Mouse (Mus musculus) limb, embryonic 13.5 days (tissue): ENCODE data around the gene Trp53tg5. TPM values are rescaled to one million over a fixed set of nuclear protein-coding genes. Genes with fewer than 3 reads are reported as not detected.

Experiments used
- ATAC-seq: fragments of 200-750 bp; cut with Nextera tagmentation; 2 replicates; pipeline ENCODE4 v1.8.0; 2017; ENCODE audit warnings: low read depth, moderate number of reproducible peaks, moderate TSS enrichment; ENCODE audit not compliant: low FRiP score
- H3K27ac ChIP-seq: fragments of 300-500 bp; sonication (generic); 2 replicates; pipeline ENCODE4 v1.5.1; 2015; ENCODE audit warnings: inconsistent platforms, mild to moderate bottlenecking, moderate library complexity
- H3K27me3 ChIP-seq: fragments of 300-500 bp; sonication (generic); 2 replicates; pipeline ENCODE4 v1.6.1; 2015; ENCODE audit warnings: mild to moderate bottlenecking, inconsistent platforms
- H3K36me3 ChIP-seq: fragments of 300-500 bp; sonication (generic); 2 replicates; pipeline ENCODE4 v1.6.1; 2015; ENCODE audit warnings: inconsistent platforms, mild to moderate bottlenecking, moderate library complexity
- H3K4me1 ChIP-seq: fragments of 300-500 bp; sonication (generic); 2 replicates; pipeline ENCODE4 v1.6.1; 2015; ENCODE audit warnings: inconsistent platforms
- H3K4me2 ChIP-seq: fragments of 300-500 bp; sonication (generic); replicated peaks from 2 replicates; pipeline ENCODE4 v1.6.1; 2015; ENCODE audit warnings: inconsistent platforms, mild to moderate bottlenecking, moderate library complexity
- H3K4me3 ChIP-seq: fragments of 300-500 bp; sonication (generic); 2 replicates; pipeline ENCODE4 v1.5.1; 2015; ENCODE audit warnings: moderate library complexity, mild to moderate bottlenecking, inconsistent platforms
- H3K9ac ChIP-seq: fragments of 300-500 bp; sonication (generic); 2 replicates; pipeline ENCODE4 v1.6.1; 2015; ENCODE audit warnings: mild to moderate bottlenecking, inconsistent platforms
- H3K9me3 ChIP-seq: fragments of 300-500 bp; sonication (generic); 2 replicates; pipeline ENCODE4 v1.6.1; 2016; ENCODE audit warnings: inconsistent platforms
- WGBS: fragments of 180-500 bp; shearing (Covaris S2); methylation state at CpG from one replicate; pipeline ENCODE4 v1.1.7; 2015; 5-methylcytosine and 5-hydroxymethylcytosine counted together
- polyA plus RNA-seq: library from polyadenylated mRNA; unstranded; fragments of >200 nt; fragmentation: Nextera tagmentation; extraction: Ambion mirVana; gene quantifications from 2 replicates; pipeline ENCODE4 v1.2.1, GENCODE M21; 2015

The Trp53tg5 gene
- polyA plus RNA-seq, 1 experiment from 2014 or later = not detected

- peak overlapping the region; percentile 9; the same call in 1 of the 2 replicates for H3K9ac ChIP-seq
- H3K27me3 ChIP-seq = peaks cover 3% of the 10 kb centered on the region; the same call in 1 of the 2 replicates
- no peaks in the 10 kb centered on the region for H3K36me3 ChIP-seq
- peak overlapping the region; percentile 63 for H3K27ac ChIP-seq
- no peak for ATAC-seq
- WGBS = 15% methylated on average over 8 of the region's 8 CpGs
- H3K9me3 ChIP-seq = no peaks in the 10 kb centered on the region
- peak overlapping the region; percentile 33 for H3K4me2 ChIP-seq
- H3K4me1 ChIP-seq = peaks cover 99% of the 10 kb centered on the region
- H3K4me3 ChIP-seq = no peak overlapping the region
Measured at GRCm38 (mm10) chr2:164436215-164436913, 37.2 kb downstream of the Trp53tg5 start.

- Histone ChIP-seq H3K4me3 (no peak overlapping the region), H3K4me1 (peaks cover 99% of the 10 kb centered on the region), H3K9me3 (no peaks in the 10 kb centered on the region), H3K4me2 (no peak overlapping the region), H3K27ac (peak overlapping the region; percentile 2; the same call in 1 of the 2 replicates), H3K9ac (no peak overlapping the region), H3K36me3 (no peaks in the 10 kb centered on the region), H3K27me3 (no peaks in the 10 kb centered on the region)
- WGBS = 33% methylated on average over 5 of the region's 5 CpGs
- ATAC-seq = no peak
Measured at GRCm38 (mm10) chr2:164435216-164436090, 38.1 kb downstream of the Trp53tg5 start.

DNA sequence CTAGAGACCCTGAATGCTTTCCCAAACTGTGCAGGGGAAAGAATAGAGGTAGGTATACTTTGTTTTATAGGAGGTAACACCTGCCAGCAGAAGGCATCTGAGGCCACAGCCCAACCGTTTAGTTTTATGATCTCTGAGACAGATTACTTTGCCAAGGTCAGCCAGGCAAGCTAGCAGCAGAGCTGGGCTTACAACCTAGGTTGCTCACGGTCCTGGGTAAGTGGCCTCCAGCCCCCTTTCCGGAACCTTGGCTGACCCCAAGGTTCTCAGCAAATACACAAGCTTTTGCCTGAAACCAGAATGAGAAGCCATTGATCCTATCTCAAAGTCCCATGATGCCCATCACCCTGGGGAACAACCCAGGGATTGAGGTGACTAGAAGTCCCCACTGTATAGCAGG is 38.8 kb downstream of the Trp53tg5 start:
- H3K36me3 ChIP-seq = no peaks in the 10 kb centered on the region; the same call in 1 of the 2 replicates
- peaks cover 94% of the 10 kb centered on the region for H3K4me1 ChIP-seq
- WGBS = 40% methylated on average over 3 of the region's 3 CpGs
- H3K9ac ChIP-seq = no peak overlapping the region
- no peak overlapping the region for H3K27ac ChIP-seq
- H3K4me2 ChIP-seq = no peak overlapping the region
- no peak for ATAC-seq
- no peak overlapping the region for H3K4me3 ChIP-seq
- H3K9me3 ChIP-seq = no peaks in the 10 kb centered on the region
- H3K27me3 ChIP-seq = 0 out of 2 replicates have a peak, but pooled peaks cover 3% of the 10 kb centered on the region

- H3K36me3 ChIP-seq = peaks cover 13% of the 10 kb centered on the region
- H3K27ac ChIP-seq = peak overlapping the region; percentile 56
- peak overlapping the region; percentile 36 for H3K4me2 ChIP-seq
- H3K9me3 ChIP-seq = no peaks in the 10 kb centered on the region
- ATAC-seq = no peak
- H3K9ac ChIP-seq = 0 out of 2 replicates have a peak overlapping the region, but pooled peaks have one; percentile 4
- 71% methylated on average over 9 of the region's 9 CpGs for WGBS
- H3K4me3 ChIP-seq = no peak overlapping the region
- H3K4me1 ChIP-seq = peaks cover 81% of the 10 kb centered on the region
- H3K27me3 ChIP-seq = 0 out of 2 replicates have a peak, but pooled peaks cover 10% of the 10 kb centered on the region
Measured at GRCm38 (mm10) chr2:164433278-164433895, 40.1 kb downstream of the Trp53tg5 start.

- H3K4me3 ChIP-seq = no peak overlapping the region
- 0 out of 2 replicates have a peak, but pooled peaks cover 10% of the 10 kb centered on the region for H3K27me3 ChIP-seq
- peak overlapping the region; percentile 27; the same call in 1 of the 2 replicates for H3K9ac ChIP-seq
- peaks cover 20% of the 10 kb centered on the region for H3K36me3 ChIP-seq
- H3K4me1 ChIP-seq = peaks cover 75% of the 10 kb centered on the region
- peak overlapping the region; percentile 36 for H3K4me2 ChIP-seq
- peak; percentile 21; the same call in 1 of the 2 replicates for ATAC-seq
- 23% methylated on average over 22 of the region's 22 CpGs for WGBS
- peak overlapping the region; percentile 56 for H3K27ac ChIP-seq
- H3K9me3 ChIP-seq = no peaks in the 10 kb centered on the region
Measured at GRCm38 (mm10) chr2:164432541-164433191, 40.9 kb downstream of the Trp53tg5 start.

DNA sequence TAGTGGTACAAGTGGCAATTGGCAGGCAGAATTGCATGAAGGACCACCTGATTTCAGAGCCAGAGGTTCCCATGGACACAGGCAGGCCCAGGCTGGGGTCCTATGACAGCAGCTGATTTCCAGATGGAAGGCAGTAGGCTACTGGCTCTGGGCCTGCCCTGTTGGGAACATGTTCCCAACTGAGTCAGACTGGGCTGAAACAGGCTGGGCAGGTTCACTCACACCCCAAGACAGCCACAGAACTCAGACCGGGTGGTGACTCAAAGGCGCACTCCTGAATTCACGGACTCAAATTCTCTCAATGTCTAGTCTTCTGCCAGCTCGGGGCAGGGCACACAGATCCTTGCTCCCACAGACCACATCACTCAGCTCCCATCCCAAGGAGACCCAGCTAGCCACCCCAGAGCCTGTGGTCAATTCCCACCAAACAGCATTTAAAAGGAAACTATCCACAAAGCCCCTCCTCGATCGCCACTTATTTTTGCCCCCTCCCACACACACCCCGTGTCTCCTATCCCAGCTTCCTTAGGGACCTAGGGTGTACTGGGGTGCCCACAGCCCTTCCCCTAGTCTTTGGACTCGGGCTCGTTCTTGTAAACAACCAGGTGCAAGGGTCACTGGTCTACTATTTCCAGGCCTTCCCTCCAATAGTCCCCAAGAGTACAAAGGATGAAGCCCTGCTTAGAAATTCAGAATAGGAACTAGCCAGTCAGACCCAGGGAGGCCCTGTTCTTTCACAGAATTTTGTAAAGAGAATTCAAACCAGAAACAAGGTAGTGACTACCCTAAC is 41.7 kb downstream of the Trp53tg5 start:
- no peak for ATAC-seq
- no peak overlapping the region for H3K4me3 ChIP-seq
- no peaks in the 10 kb centered on the region for H3K9me3 ChIP-seq
- no peak overlapping the region for H3K9ac ChIP-seq
- peaks cover 28% of the 10 kb centered on the region for H3K36me3 ChIP-seq
- peak overlapping the region; percentile 36; the same call in 1 of the 2 replicates for H3K4me2 ChIP-seq
- H3K4me1 ChIP-seq = peaks cover 67% of the 10 kb centered on the region
- H3K27ac ChIP-seq = peak overlapping the region; percentile 56
- 0 out of 2 replicates have a peak, but pooled peaks cover 10% of the 10 kb centered on the region for H3K27me3 ChIP-seq
- 56% methylated on average over 9 of the region's 9 CpGs for WGBS

- ATAC-seq = peak; percentile 34; the same call in 1 of the 2 replicates
- H3K36me3 ChIP-seq = peaks cover 40% of the 10 kb centered on the region
- 0 out of 2 replicates have a peak, but pooled peaks cover 10% of the 10 kb centered on the region for H3K27me3 ChIP-seq
- H3K9me3 ChIP-seq = no peaks in the 10 kb centered on the region
- no peak overlapping the region for H3K4me3 ChIP-seq
- H3K4me1 ChIP-seq = peaks cover 55% of the 10 kb centered on the region
- H3K27ac ChIP-seq = peak overlapping the region; percentile 15; the same call in 1 of the 2 replicates
- WGBS = 9% methylated on average over 7 of the region's 7 CpGs
- H3K9ac ChIP-seq = no peak overlapping the region
- H3K4me2 ChIP-seq = peak overlapping the region; percentile 38
Measured at GRCm38 (mm10) chr2:164430697-164431096, 42.8 kb downstream of the Trp53tg5 start.

DNA sequence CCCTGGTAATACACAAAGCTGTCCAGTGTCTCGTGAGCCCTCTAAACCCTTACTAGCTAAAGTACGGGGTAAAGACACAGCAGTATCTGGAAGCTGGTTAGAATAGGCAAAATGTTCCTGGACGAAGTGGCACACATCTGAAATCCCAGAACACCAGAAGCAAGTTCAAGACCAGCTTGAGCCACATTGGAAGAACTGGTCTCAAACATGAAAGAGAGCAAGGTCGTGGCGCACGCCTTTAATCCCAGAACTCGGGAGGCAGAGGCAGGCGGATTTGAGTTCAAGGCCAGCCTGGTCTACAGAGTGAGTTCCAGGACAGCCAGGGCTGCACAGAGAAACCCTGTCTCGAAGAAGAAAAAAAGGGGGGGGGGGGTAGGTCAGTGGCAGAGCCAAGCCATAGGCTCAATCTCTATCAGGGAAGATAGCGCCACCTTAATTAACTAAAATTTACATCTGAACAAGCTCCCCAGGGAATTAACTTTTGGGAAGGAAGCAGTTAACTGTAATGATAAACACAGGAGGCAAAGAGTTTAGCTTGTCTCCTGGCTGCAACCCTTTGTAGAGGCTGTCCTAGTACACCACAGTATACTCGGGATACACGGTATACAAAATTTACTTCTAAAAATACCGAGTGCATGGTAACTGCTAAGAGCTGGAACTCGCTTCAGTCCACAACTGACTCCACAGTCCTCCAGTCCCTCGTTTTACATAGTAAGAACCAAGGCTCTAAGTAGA is 43.5 kb downstream of the Trp53tg5 start:
- Histone ChIP-seq H3K4me2 (0 out of 2 replicates have a peak overlapping the region, but pooled peaks have one; percentile 38), H3K27ac (peak overlapping the region; percentile 15; the same call in 1 of the 2 replicates), H3K9me3 (no peaks in the 10 kb centered on the region), H3K4me3 (no peak overlapping the region), H3K9ac (no peak overlapping the region), H3K4me1 (peaks cover 48% of the 10 kb centered on the region), H3K27me3 (0 out of 2 replicates have a peak, but pooled peaks cover 10% of the 10 kb centered on the region), H3K36me3 (peaks cover 43% of the 10 kb centered on the region)
- no peak for ATAC-seq
- WGBS = 47% methylated on average over 15 of the region's 15 CpGs

DNA sequence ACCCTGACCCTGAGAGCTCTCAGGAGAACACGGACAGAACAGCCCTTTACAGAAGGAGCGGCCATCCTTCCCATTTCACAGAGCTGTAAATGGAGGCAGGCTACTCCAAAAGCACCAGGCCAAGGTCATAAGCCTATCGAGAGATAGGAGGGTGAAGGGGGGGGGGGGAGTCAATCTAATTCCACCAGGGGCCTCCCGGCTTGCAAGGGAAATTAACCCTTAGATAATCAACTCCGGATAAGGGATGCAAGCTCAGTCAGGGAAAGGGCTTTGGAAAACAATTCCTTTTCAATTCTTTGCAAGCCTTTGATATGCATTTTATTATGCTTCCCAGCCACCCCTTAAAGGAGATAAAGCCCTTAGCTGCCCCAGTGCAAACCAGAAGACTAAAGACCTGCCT is 45.1 kb downstream of the Trp53tg5 start:
- Histone ChIP-seq H3K4me2 (no peak overlapping the region), H3K4me3 (no peak overlapping the region), H3K27ac (no peak overlapping the region), H3K4me1 (peaks cover 32% of the 10 kb centered on the region), H3K9me3 (no peaks in the 10 kb centered on the region), H3K9ac (no peak overlapping the region), H3K27me3 (0 out of 2 replicates have a peak, but pooled peaks cover 10% of the 10 kb centered on the region), H3K36me3 (peaks cover 56% of the 10 kb centered on the region)
- 41% methylated on average over 5 of the region's 5 CpGs for WGBS
- no peak for ATAC-seq

GRCm38 (mm10) chr2:164426952-164427351 is 46.6 kb downstream of the Trp53tg5 start:
- ATAC-seq = no peak
- no peak overlapping the region for H3K27ac ChIP-seq
- no peaks in the 10 kb centered on the region for H3K9me3 ChIP-seq
- H3K27me3 ChIP-seq = 0 out of 2 replicates have a peak, but pooled peaks cover 10% of the 10 kb centered on the region
- no peak overlapping the region for H3K9ac ChIP-seq
- no peak overlapping the region for H3K4me3 ChIP-seq
- H3K36me3 ChIP-seq = peaks cover 58% of the 10 kb centered on the region
- 85% methylated on average over 5 of the region's 5 CpGs for WGBS
- H3K4me1 ChIP-seq = peaks cover 17% of the 10 kb centered on the region
- no peak overlapping the region for H3K4me2 ChIP-seq
